Mouse (Mus musculus): Measurements from ENCODE around the gene Ripor1. TPM values are rescaled to one million over a fixed set of nuclear protein-coding genes. Genes with fewer than 3 reads are reported as not detected.

Gene Ripor1
- polyA plus RNA-seq, 1 experiment from 2014 or later: 20.2 TPM

MicroRNAs encoded within 50 kb of the gene (microRNA counts, 519-probe panel; counts per million panel counts)
- 2,695 counts per million, percentile 41 among the panel's probes with 10 or more counts for microRNA mmu-miR-1966

Small RNAs within 50 kb of the gene (microRNA-seq; reads per million reads assigned to microRNA genes)
- not detected for gene Mir1966

Other genes starting within 250 kb of the Ripor1 start
- gene Plekhg4, start 232.0 kb upstream of the Ripor1 start, polyA plus RNA-seq (2015; fragmentation: Nextera tagmentation; extraction: Ambion mirVana): 0.73 and 1.2 TPM in 2 replicates
- gene Kctd19, start 191.8 kb upstream of the Ripor1 start, polyA plus RNA-seq (2015; fragmentation: Nextera tagmentation; extraction: Ambion mirVana): not detected in 2 replicates
- gene Lrrc36, start 191.7 kb upstream of the Ripor1 start, polyA plus RNA-seq (2015; fragmentation: Nextera tagmentation; extraction: Ambion mirVana): 0.36 and 0.55 TPM in 2 replicates
- 65.4 and 71.1 TPM in 2 replicates for gene Tppp3, start 133.7 kb upstream of the Ripor1 start, polyA plus RNA-seq (2015; fragmentation: Nextera tagmentation; extraction: Ambion mirVana)
- 42.5 and 45.3 TPM in 2 replicates for gene Zdhhc1, start 108.4 kb upstream of the Ripor1 start, polyA plus RNA-seq (2015; fragmentation: Nextera tagmentation; extraction: Ambion mirVana)
- 5.9 and 7.6 TPM in 2 replicates for gene Hsd11b2, start 86.5 kb upstream of the Ripor1 start, polyA plus RNA-seq (2015; fragmentation: Nextera tagmentation; extraction: Ambion mirVana)
- gene Atp6v0d1, start 39.2 kb upstream of the Ripor1 start, polyA plus RNA-seq (2015; fragmentation: Nextera tagmentation; extraction: Ambion mirVana): 82.5 and 83.5 TPM in 2 replicates
- 140 and 142 TPM in 2 replicates for gene Ctcf, start 31.3 kb downstream of the Ripor1 start, polyA plus RNA-seq (2015; fragmentation: Nextera tagmentation; extraction: Ambion mirVana)
- gene Agrp, start 32.1 kb downstream of the Ripor1 start, polyA plus RNA-seq (2015; fragmentation: Nextera tagmentation; extraction: Ambion mirVana): 1.9 and 2.0 TPM in 2 replicates
- 0.55 and 0.77 TPM in 2 replicates for gene Carmil2, start 81.0 kb downstream of the Ripor1 start, polyA plus RNA-seq (2015; fragmentation: Nextera tagmentation; extraction: Ambion mirVana)
- 81.5 and 83.9 TPM in 2 replicates for gene Acd, start 95.8 kb downstream of the Ripor1 start, polyA plus RNA-seq (2015; fragmentation: Nextera tagmentation; extraction: Ambion mirVana)
- gene Pard6a, start 95.9 kb downstream of the Ripor1 start, polyA plus RNA-seq (2015; fragmentation: Nextera tagmentation; extraction: Ambion mirVana): 17.7 TPM in 2 replicates
- gene 4933405L10Rik, start 102.4 kb downstream of the Ripor1 start, polyA plus RNA-seq (2015; fragmentation: Nextera tagmentation; extraction: Ambion mirVana): 0.36 TPM in 1 of 2 replicates, not detected in the other
- gene Enkd1, start 103.0 kb downstream of the Ripor1 start, polyA plus RNA-seq (2015; fragmentation: Nextera tagmentation; extraction: Ambion mirVana): 30.8 and 32.2 TPM in 2 replicates
- gene Gfod2, start 153.4 kb downstream of the Ripor1 start, polyA plus RNA-seq (2015; fragmentation: Nextera tagmentation; extraction: Ambion mirVana): 27.4 and 28.4 TPM in 2 replicates
- gene Ranbp10, start 222.1 kb downstream of the Ripor1 start, polyA plus RNA-seq (2015; fragmentation: Nextera tagmentation; extraction: Ambion mirVana): 15.1 and 16.2 TPM in 2 replicates
- gene Tsnaxip1, start 222.5 kb downstream of the Ripor1 start, polyA plus RNA-seq (2015; fragmentation: Nextera tagmentation; extraction: Ambion mirVana): 0.20 and 0.27 TPM in 2 replicates
- 52.1 and 54.6 TPM in 2 replicates for gene Cenpt, start 248.0 kb downstream of the Ripor1 start, polyA plus RNA-seq (2015; fragmentation: Nextera tagmentation; extraction: Ambion mirVana)
- 79.0 and 83.0 TPM in 2 replicates for gene Thap11, start 249.9 kb downstream of the Ripor1 start, polyA plus RNA-seq (2015; fragmentation: Nextera tagmentation; extraction: Ambion mirVana)

All from limb, embryonic 13.5 days (tissue).